ENCODE assay signal across 25 mouse cellular contexts in genomic region chr2:58094818-58095217, GRCm38 (mm10). TPM values are rescaled to one million over a fixed set of nuclear protein-coding genes. Genes with fewer than 3 reads are reported as not detected.
"Had no signal": no experiment of that assay in that cellular context is flagged by ENCODE, and none has a peak within 500 bp of the region (broad histone marks: within the 10 kb centered on the region; RNA-seq: fewer than 3 reads in every experiment).

No protein-coding gene starts in this region.

- H3K27me3 ChIP-seq: kidney, embryonic 15.5 days; liver, embryonic 13.5 days; midbrain, embryonic 12.5 days; midbrain, embryonic 15.5 days; neural tube, embryonic 13.5 days had no signal

- H3K9ac ChIP-seq: kidney, embryonic 15.5 days; liver, embryonic 13.5 days; midbrain, embryonic 12.5 days; midbrain, embryonic 15.5 days; neural tube, embryonic 13.5 days had no signal

- DNase-seq: kidney, adult 8-10 months; kidney, postnatal 10 days; layer of hippocampus, adult 9-11 months; liver, embryonic 13.5 days; lung, adult 2 months; lung, postnatal 14 days; lung, postnatal 4 days; thymus, adult 18-20 months; thymus, postnatal 36 days had no signal

- H3K36me3 ChIP-seq: kidney, embryonic 15.5 days; liver, embryonic 13.5 days; midbrain, embryonic 12.5 days; midbrain, embryonic 15.5 days; neural tube, embryonic 13.5 days had no signal

- H3K27ac ChIP-seq: kidney, embryonic 15.5 days; layer of hippocampus, adult 2 months; liver, embryonic 13.5 days; midbrain, embryonic 12.5 days; midbrain, embryonic 15.5 days; neural tube, embryonic 13.5 days had no signal

- ATAC-seq: midbrain, embryonic 15.5 days had no signal

- H3K9me3 ChIP-seq: kidney, embryonic 15.5 days; liver, embryonic 13.5 days; midbrain, embryonic 12.5 days; midbrain, embryonic 15.5 days; neural tube, embryonic 13.5 days had no signal

- H3K4me3 ChIP-seq: kidney, embryonic 15.5 days; layer of hippocampus, adult 2 months; liver, embryonic 13.5 days; midbrain, embryonic 12.5 days; midbrain, embryonic 15.5 days; myocyte; neural tube, embryonic 13.5 days had no signal

- H3K4me2 ChIP-seq: kidney, embryonic 15.5 days; liver, embryonic 13.5 days; midbrain, embryonic 12.5 days; midbrain, embryonic 15.5 days; neural tube, embryonic 13.5 days had no signal

- H3K4me1 ChIP-seq: kidney, embryonic 15.5 days; liver, embryonic 13.5 days; midbrain, embryonic 15.5 days; neural tube, embryonic 13.5 days had no signal

RNA-seq across cellular contexts. Expression of gene Ermn, which starts 42.2 kb away (rescaled TPM):
- total RNA-seq: liver, adult 2 months; megakaryocyte progenitor cell, adult 5-6 weeks; monocyte, adult 5-6 weeks; neutrophil, adult 5-6 weeks had no signal
- polyA plus RNA-seq: kidney, embryonic 15.5 days; large intestine, adult 2 months; liver, adult 2 months; liver, embryonic 13.5 days; liver, embryonic 16.5 days; lung, adult 2 months; myocyte; small intestine, adult 2 months; spleen, adult 2 months; stomach, embryonic 16.5 days; testis, adult 2 months had no signal
